Mouse (Mus musculus) hindbrain, embryonic 12.5 days (tissue): Measurements from ENCODE around the gene Tsga13. TPM values are rescaled to one million over a fixed set of nuclear protein-coding genes. Genes with fewer than 3 reads are reported as not detected.
A peak's percentile ranks its signal among the peaks of the same experiment; 100 is the strongest.

ENCODE experiments used
- ATAC-seq: fragments of 200-750 bp; cut with Nextera tagmentation; 2 replicates; pipeline ENCODE4 v1.8.0; 2017; ENCODE audit warnings: moderate TSS enrichment; ENCODE audit not compliant: low FRiP score
- H3K27ac ChIP-seq: fragments of 300-500 bp; sonication (generic); 2 replicates; pipeline ENCODE4 v1.5.1; 2016; ENCODE audit warnings: mild to moderate bottlenecking
- H3K27me3 ChIP-seq: fragments of 300-500 bp; sonication (generic); 2 replicates; pipeline ENCODE4 v1.6.1; 2016; ENCODE audit warnings: mild to moderate bottlenecking
- H3K36me3 ChIP-seq: fragments of 300-500 bp; sonication (generic); 2 replicates; pipeline ENCODE4 v1.6.1; 2016; ENCODE audit warnings: mild to moderate bottlenecking
- H3K4me1 ChIP-seq: fragments of 300-500 bp; sonication (generic); 2 replicates; pipeline ENCODE4 v1.6.1; 2016
- H3K4me2 ChIP-seq: fragments of 300-500 bp; sonication (generic); replicated peaks from 2 replicates; pipeline ENCODE4 v1.6.1; 2016; ENCODE audit warnings: mild to moderate bottlenecking
- H3K4me3 ChIP-seq: fragments of 300-500 bp; sonication (generic); 2 replicates; pipeline ENCODE4 v1.5.1; 2016; ENCODE audit warnings: mild to moderate bottlenecking
- H3K9ac ChIP-seq: fragments of 300-500 bp; sonication (generic); 2 replicates; pipeline ENCODE4 v1.6.1; 2016; ENCODE audit warnings: mild to moderate bottlenecking, moderate library complexity
- H3K9me3 ChIP-seq: fragments of 300-500 bp; sonication (generic); replicated peaks from 2 replicates; pipeline ENCODE4 v1.6.1; 2016; ENCODE audit warnings: mild to moderate bottlenecking
- WGBS: fragments of 180-500 bp; shearing (Covaris S2); methylation state at CpG from one replicate; pipeline ENCODE4 v1.1.7; 2016; 5-methylcytosine and 5-hydroxymethylcytosine counted together
- polyA plus RNA-seq: library from polyadenylated mRNA; unstranded; fragments of >200 nt; fragmentation: Nextera tagmentation; extraction: Ambion mirVana; gene quantifications from 2 replicates; pipeline ENCODE4 v1.2.1, GENCODE M21; 2016

The Tsga13 gene
- polyA plus RNA-seq, 1 experiment from 2014 or later: 0.25 TPM

DNA sequence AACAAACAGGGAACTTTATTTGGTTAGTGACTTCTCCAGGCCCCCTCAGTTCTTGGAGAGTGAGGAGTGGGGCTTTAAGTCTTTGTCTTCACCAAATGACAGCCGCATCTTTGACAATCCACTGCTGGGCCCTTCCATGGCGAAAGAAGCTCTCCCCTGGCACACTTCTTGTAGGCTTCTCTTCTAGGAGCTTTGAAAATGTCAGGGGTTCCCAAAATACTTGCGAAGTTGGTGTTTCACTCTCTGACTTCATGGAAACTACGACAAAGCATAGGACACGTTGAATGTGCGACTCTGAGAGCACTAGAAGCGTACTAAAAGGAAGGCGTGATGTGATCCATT is 18.4 kb downstream of the Tsga13 start:
- peak overlapping the region; percentile 96 for H3K27ac ChIP-seq

DNA sequence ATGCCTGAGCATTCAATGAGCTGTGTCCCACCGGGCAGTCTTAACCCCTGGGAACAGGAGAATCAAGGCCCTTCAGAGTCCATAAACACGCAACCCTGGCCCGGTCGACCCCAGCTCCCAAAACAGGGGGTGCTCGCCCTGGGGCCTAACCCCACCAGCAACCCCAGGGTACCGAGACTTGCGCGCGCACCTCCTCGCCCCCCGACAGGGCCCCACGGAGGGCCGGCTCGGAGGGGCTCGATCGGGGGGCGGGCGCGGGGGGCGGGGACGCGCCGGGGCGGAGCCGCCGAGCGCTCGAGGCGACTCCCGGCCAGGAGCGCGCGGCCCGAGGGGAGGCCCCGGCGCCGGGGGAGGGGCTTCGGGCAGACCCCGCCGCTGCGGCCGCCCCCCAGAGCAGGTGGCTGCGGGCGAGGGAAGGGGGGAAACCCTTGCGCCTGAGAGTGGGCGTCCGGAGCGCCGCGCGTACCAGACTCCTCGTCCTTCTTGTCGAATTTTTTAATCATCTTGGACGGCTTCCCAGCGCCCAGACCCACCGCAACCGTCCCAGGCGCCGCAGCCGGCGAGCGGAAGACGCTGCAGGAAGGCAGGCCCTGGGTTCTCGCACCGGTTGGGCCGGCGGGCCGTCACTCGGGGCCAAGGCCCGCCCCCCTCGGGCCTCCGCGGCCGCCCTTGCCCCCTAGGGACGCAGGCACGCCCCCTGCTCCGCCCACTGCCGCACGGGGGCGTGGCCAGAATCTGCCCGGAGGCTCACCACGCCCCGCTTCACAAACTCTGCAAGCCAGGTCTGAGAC is 19.0 kb downstream of the Tsga13 start, which contains the start of gene Copg2:
Gene Copg2 (minus strand): TSS at position 600 of the 791 bp plus-strand sequence.
- peak within 1 kb of the TSS; percentile 67 for H3K4me3 ChIP-seq
- under 1% methylated on average over 63 of the region's 83 CpGs for WGBS

More for the DNA sequence above, 18.4 kb downstream of the Tsga13 start:
- peak overlapping the region; percentile 67 for H3K4me3 ChIP-seq
- peaks cover 3% of the 10 kb centered on the region; the same call in 1 of the 2 replicates for H3K36me3 ChIP-seq
- H3K4me1 ChIP-seq: peaks cover 9% of the 10 kb centered on the region
- peak overlapping the region; percentile 88; the same call in 1 of the 2 replicates for H3K9ac ChIP-seq
- H3K27me3 ChIP-seq: no peaks in the 10 kb centered on the region
- H3K9me3 ChIP-seq: no peaks in the 10 kb centered on the region
- 20% methylated on average over 8 of the region's 8 CpGs for WGBS
- peak overlapping the region; percentile 58 for H3K4me2 ChIP-seq
- ATAC-seq: no peak

DNA sequence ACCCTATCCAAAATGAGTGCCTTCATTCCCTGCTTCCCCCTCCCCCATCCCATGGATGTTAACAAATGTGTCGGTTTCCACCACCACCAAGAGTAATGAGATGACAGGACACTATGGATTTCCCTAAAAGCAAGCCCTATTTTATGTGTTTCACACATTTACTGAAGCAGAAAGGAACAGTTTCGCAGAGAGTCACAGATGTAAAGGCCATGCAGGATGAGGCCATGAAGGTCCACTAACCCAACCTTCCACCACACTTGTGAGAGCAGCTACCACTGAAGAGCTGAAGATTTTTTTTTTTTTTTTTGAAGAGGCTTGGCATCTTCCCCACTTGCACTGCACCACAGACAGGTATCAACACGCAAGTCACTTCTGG is 19.6 kb downstream of the Tsga13 start:
- H3K9ac ChIP-seq: peak overlapping the region; percentile 88
- H3K27ac ChIP-seq: peak overlapping the region; percentile 96
- H3K4me1 ChIP-seq: peaks cover 9% of the 10 kb centered on the region
- no peak for ATAC-seq
- peaks cover 3% of the 10 kb centered on the region; the same call in 1 of the 2 replicates for H3K36me3 ChIP-seq
- WGBS: 16% methylated on average over 3 of the region's 3 CpGs
- no peaks in the 10 kb centered on the region for H3K27me3 ChIP-seq
- peak overlapping the region; percentile 58 for H3K4me2 ChIP-seq
- H3K4me3 ChIP-seq: peak overlapping the region; percentile 67
- H3K9me3 ChIP-seq: no peaks in the 10 kb centered on the region

More for the DNA sequence above, 19.0 kb downstream of the Tsga13 start, which contains the start of gene Copg2:
- peak within 1 kb of the TSS; percentile 96 for H3K27ac ChIP-seq
- no peaks in the 10 kb centered on the region for H3K27me3 ChIP-seq
- no peaks in the 10 kb centered on the region for H3K9me3 ChIP-seq
- peak within 1 kb of the TSS; percentile 88 for H3K9ac ChIP-seq
- peak within 1 kb of the TSS; percentile 58 for H3K4me2 ChIP-seq
- peaks cover 3% of the 10 kb centered on the region; the same call in 1 of the 2 replicates for H3K36me3 ChIP-seq
- peaks cover 9% of the 10 kb centered on the region for H3K4me1 ChIP-seq
- ATAC-seq: peak; percentile 99

DNA sequence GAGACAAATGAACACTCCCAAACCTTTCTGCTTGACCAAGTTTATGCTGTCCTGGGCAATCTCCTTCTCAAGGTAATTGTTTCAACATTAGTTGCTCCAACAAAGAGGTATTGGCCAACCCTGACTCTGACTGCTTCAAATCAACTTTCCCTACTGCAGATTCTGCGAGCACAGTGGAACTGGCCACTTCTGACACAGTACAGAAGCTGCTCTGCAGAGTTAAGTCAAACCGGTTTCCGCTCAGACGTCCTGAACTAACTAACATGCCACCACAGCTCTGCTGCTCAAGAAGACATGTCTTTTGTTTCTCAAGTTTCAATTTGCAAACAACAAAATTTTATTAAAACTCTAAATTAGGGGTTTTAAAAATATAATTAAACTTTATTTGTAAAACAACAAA is 22.3 kb downstream of the Tsga13 start:
- Histone ChIP-seq H3K4me3 (no peak overlapping the region), H3K9ac (no peak overlapping the region), H3K9me3 (no peaks in the 10 kb centered on the region), H3K4me1 (peaks cover 9% of the 10 kb centered on the region), H3K36me3 (peaks cover 18% of the 10 kb centered on the region), H3K27ac (no peak overlapping the region), H3K4me2 (no peak overlapping the region), H3K27me3 (no peaks in the 10 kb centered on the region)
- ATAC-seq: no peak
- 87% methylated on average over 4 of the region's 4 CpGs for WGBS

DNA sequence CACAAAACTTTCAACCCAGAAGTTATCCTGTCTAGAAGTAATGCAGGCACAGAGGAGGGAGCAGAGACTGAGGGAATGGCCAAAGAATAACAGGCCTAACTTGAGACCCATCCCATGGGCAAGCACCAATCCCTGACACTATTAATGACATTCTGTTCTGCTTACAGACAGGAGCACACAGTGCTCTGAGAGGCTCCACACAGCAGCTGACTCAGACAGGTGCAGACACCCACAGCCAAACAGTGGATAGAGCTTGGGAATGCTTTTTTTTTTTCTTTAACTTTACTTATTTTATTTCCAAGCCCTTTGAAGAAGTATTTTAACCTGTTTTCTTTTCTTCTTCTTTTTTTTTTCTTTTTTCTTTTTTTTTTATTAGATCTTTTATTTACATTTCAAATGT is 23.6 kb downstream of the Tsga13 start:
- Histone ChIP-seq H3K9me3 (no peaks in the 10 kb centered on the region), H3K4me1 (peaks cover 6% of the 10 kb centered on the region), H3K4me3 (no peak overlapping the region), H3K27ac (no peak overlapping the region), H3K9ac (no peak overlapping the region), H3K4me2 (no peak overlapping the region), H3K36me3 (peaks cover 20% of the 10 kb centered on the region), H3K27me3 (no peaks in the 10 kb centered on the region)
- ATAC-seq: no peak

DNA sequence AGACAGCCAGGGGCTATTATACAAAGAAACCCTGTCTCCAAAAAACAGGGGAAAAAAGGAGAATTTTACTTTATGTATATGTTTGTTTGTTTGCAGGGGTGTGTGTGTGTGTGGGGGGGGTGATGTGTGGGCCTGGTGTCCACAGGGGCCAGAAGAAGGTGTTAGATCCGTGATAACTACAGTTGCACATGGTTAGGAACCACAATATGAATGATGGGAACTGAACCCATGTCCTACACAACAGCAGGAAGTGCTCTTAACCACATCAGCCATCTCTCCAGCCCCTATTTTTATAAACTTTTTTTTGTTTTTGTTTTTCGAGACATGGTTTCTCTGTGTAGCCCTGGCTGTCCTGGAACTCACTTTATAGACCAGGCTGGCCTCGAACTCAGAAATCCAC is 30.5 kb downstream of the Tsga13 start:
- no peaks in the 10 kb centered on the region for H3K4me1 ChIP-seq
- peaks cover 46% of the 10 kb centered on the region for H3K36me3 ChIP-seq
- H3K4me2 ChIP-seq: no peak overlapping the region
- no peaks in the 10 kb centered on the region for H3K27me3 ChIP-seq
- H3K27ac ChIP-seq: no peak overlapping the region
- 89% methylated on average over 3 of the region's 3 CpGs for WGBS
- H3K9ac ChIP-seq: no peak overlapping the region
- ATAC-seq: no peak
- no peaks in the 10 kb centered on the region for H3K9me3 ChIP-seq
- no peak overlapping the region for H3K4me3 ChIP-seq

GRCm38 (mm10) chr6:30883491-30883890 is 31.9 kb downstream of the Tsga13 start:
- no peak overlapping the region for H3K4me3 ChIP-seq
- H3K36me3 ChIP-seq: peaks cover 39% of the 10 kb centered on the region
- 93% methylated on average over 4 of the region's 4 CpGs for WGBS
- no peak overlapping the region for H3K4me2 ChIP-seq
- no peak overlapping the region for H3K27ac ChIP-seq
- no peak for ATAC-seq
- H3K4me1 ChIP-seq: no peaks in the 10 kb centered on the region
- H3K9ac ChIP-seq: no peak overlapping the region
- H3K27me3 ChIP-seq: no peaks in the 10 kb centered on the region
- H3K9me3 ChIP-seq: no peaks in the 10 kb centered on the region

- Histone ChIP-seq H3K9ac (no peak overlapping the region), H3K4me3 (no peak overlapping the region), H3K4me2 (no peak overlapping the region), H3K9me3 (0 out of 2 replicates have a peak, but pooled peaks cover 5% of the 10 kb centered on the region), H3K36me3 (peaks cover 26% of the 10 kb centered on the region), H3K27me3 (no peaks in the 10 kb centered on the region), H3K4me1 (no peaks in the 10 kb centered on the region), H3K27ac (no peak overlapping the region)
- ATAC-seq: no peak
Observed at GRCm38 (mm10) chr6:30876661-30877060, 38.7 kb downstream of the Tsga13 start.

GRCm38 (mm10) chr6:30866501-30866900 is 48.9 kb downstream of the Tsga13 start:
- Histone ChIP-seq H3K9me3 (no peaks in the 10 kb centered on the region), H3K4me1 (no peaks in the 10 kb centered on the region), H3K4me3 (no peak overlapping the region), H3K27ac (no peak overlapping the region), H3K9ac (no peak overlapping the region), H3K36me3 (no peaks in the 10 kb centered on the region), H3K4me2 (no peak overlapping the region), H3K27me3 (no peaks in the 10 kb centered on the region)
- ATAC-seq: no peak
- 90% methylated on average over 1 of the region's 1 CpGs for WGBS

- no peak for ATAC-seq
- H3K9ac ChIP-seq: no peak overlapping the region
- H3K36me3 ChIP-seq: 0 out of 2 replicates have a peak, but pooled peaks cover 2% of the 10 kb centered on the region
- H3K4me1 ChIP-seq: no peaks in the 10 kb centered on the region
- H3K4me2 ChIP-seq: no peak overlapping the region
- WGBS: 86% methylated on average over 3 of the region's 3 CpGs
- no peak overlapping the region for H3K4me3 ChIP-seq
- H3K27ac ChIP-seq: no peak overlapping the region
- H3K27me3 ChIP-seq: no peaks in the 10 kb centered on the region
- H3K9me3 ChIP-seq: no peaks in the 10 kb centered on the region
Observed at GRCm38 (mm10) chr6:30865031-30865678, 50.2 kb downstream of the Tsga13 start.

DNA sequence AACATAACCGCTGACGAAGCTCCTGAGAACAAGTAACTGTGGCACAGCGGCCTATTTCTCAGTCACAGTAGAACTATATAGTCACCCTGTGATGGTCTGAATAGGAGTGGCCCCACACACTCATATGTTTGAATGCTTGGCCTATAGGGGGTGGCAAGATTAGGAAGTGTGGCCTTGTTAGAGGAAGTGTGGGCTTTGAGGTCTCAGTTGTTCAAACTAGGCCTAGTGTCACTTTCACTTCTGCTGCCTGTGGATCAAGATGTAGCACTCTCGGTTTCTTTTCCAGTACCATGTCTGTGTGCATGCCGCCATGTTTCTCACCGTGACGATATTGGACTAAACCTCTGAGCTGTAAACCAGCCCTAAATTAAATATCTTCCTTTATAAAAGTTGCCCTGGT is 59.4 kb downstream of the Tsga13 start:
- H3K27me3 ChIP-seq: no peaks in the 10 kb centered on the region
- H3K36me3 ChIP-seq: peaks cover 31% of the 10 kb centered on the region
- 93% methylated on average over 7 of the region's 7 CpGs for WGBS
- H3K9ac ChIP-seq: no peak overlapping the region
- ATAC-seq: no peak
- H3K4me1 ChIP-seq: no peaks in the 10 kb centered on the region
- H3K27ac ChIP-seq: no peak overlapping the region
- no peak overlapping the region for H3K4me2 ChIP-seq
- no peaks in the 10 kb centered on the region for H3K9me3 ChIP-seq
- no peak overlapping the region for H3K4me3 ChIP-seq

- no peak for ATAC-seq
- Histone ChIP-seq H3K9me3 (no peaks in the 10 kb centered on the region), H3K27me3 (no peaks in the 10 kb centered on the region), H3K27ac (no peak overlapping the region), H3K4me3 (no peak overlapping the region), H3K4me2 (no peak overlapping the region), H3K4me1 (no peaks in the 10 kb centered on the region), H3K36me3 (peaks cover 29% of the 10 kb centered on the region), H3K9ac (no peak overlapping the region)
- WGBS: 85% methylated on average over 2 of the region's 2 CpGs
Observed at GRCm38 (mm10) chr6:30855205-30855604, 60.2 kb downstream of the Tsga13 start.
